In genomic region chr3:50634457-50635075, GRCm38 (mm10) we compare ENCODE assay signal across 19 mouse cellular contexts.
"Had no signal": no experiment of that assay in that cellular context is flagged by ENCODE, and none has a peak within 500 bp of the region (broad histone marks: within the 10 kb centered on the region; RNA-seq: fewer than 3 reads in every experiment).

No protein-coding gene starts in this region.

- H3K9me3 ChIP-seq: midbrain, embryonic 15.5 days had no signal

- H3K4me2 ChIP-seq: liver, embryonic 11.5 days; lung, embryonic 14.5 days; midbrain, embryonic 15.5 days had no signal

- H3K9ac ChIP-seq: liver, embryonic 14.5 days; liver, postnatal 0 days; lung, embryonic 14.5 days; midbrain, embryonic 15.5 days had no signal

- H3K36me3 ChIP-seq: midbrain, embryonic 15.5 days had no signal

- DNase-seq: kidney, adult 2 months; kidney, postnatal 10 days; kidney, postnatal 36 days; layer of hippocampus, adult 9-11 months; liver, postnatal 0 days; lung, embryonic 14.5 days; right cerebral cortex, postnatal 14 days; right cerebral cortex, postnatal 4 days; thymus, adult 2 months; thymus, postnatal 14 days; thymus, postnatal 4 days had no signal

- H3K4me1 ChIP-seq: midbrain, embryonic 15.5 days had no signal

- H3K4me3 ChIP-seq: midbrain, embryonic 15.5 days; myocyte had no signal

- ATAC-seq: intestine, postnatal 0 days; liver, postnatal 0 days; lung, postnatal 0 days; midbrain, embryonic 15.5 days had no signal

- H3K27ac ChIP-seq: liver, embryonic 14.5 days; macrophage; midbrain, embryonic 15.5 days; stomach, postnatal 0 days had no signal

- H3K27me3 ChIP-seq: midbrain, embryonic 15.5 days had no signal
